Mouse (Mus musculus) cerebellum, adult 2 months (tissue): ENCODE data around the gene Ptpn3.

Source experiments
- CTCF ChIP-seq: fragments of 200-500 bp; IDR thresholded peaks from 2 replicates; pipeline ENCODE4 v1.5.1; 2011; ENCODE audit warnings: low read depth, mild to moderate bottlenecking, control low read depth, low read length, moderate library complexity, borderline replicate concordance; ENCODE audit not compliant: insufficient read depth
- POLR2A ChIP-seq: fragments of 200-500 bp; IDR thresholded peaks from 2 replicates; pipeline ENCODE4 v1.6.1; 2011; ENCODE audit warnings: low read length, control low read depth, borderline replicate concordance; ENCODE audit not compliant: insufficient read depth

DNA sequence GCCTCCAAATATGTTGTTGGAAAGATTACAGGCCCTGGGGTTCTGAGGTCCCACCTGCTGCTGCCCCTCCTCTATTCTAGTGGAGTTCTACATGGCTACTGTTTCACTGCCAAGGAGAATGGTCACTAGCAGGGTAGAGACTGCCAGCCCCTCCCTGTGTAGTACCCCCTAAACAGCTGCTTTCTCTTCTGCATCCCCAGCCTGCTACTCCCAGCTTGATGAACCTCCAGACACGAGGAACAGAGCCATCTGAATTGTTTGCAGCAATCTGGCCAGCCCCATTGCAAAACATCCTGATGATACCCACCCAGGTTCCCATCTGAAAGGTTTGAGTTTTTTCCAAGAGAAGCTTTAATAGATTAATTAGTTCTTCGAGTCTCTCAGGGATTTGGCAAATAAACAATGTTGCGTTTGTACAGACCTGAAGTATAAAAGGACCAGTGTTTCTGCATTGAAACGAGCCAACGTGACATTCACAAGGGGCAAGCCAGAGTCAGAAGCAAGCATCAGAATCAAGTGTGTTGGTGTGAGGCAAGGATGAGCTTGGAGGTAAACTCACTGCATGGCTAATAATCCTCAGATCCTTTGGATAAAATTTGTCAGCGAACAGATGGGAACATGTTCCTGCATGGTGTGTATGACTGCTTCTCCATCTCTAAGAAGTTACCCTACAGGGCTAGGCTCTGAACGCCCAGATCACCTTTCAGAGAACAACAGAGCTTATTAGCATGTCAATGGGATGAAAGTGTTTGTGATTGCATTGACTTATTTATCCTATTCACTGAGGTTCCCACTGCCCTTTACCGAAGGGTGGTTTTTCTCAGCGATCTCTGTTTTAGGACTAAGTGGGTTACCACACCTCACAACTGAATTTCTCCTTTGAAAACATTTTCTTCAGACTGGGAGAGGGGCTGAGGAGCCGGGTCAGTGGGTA is 138.6 kb downstream of the Ptpn3 start:
- TF ChIP-seq CTCF: no peak
- no peak for TF ChIP-seq POLR2A
